Mouse (Mus musculus) thymus, adult 2 months (tissue): ENCODE measurements around the gene 2610318N02Rik. TPM values are rescaled to one million over a fixed set of nuclear protein-coding genes. Genes with fewer than 3 reads are reported as not detected.
A peak's percentile ranks its signal among the peaks of the same experiment; 100 is the strongest.
"Not testable (repeated sequence)": the region's sequence is repeated elsewhere in the genome, so short reads cannot be mapped to it uniquely, and the experiment has no call there.

Experiments
- DNase-seq: peaks from one replicate; pipeline ENCODE4 v3.0.0; 2021
- H3K27ac ChIP-seq: fragments of 200-500 bp; 2 replicates; pipeline ENCODE4 v1.5.1; 2012; ENCODE audit warnings: low read length, control low read depth; ENCODE audit not compliant: control insufficient read depth, insufficient read depth
- H3K27me3 ChIP-seq: fragments of 200-500 bp; 2 replicates; pipeline ENCODE4 v1.6.1; 2012; ENCODE audit warnings: mild to moderate bottlenecking, low read length, moderate library complexity, mixed read lengths; ENCODE audit not compliant: control insufficient read depth, insufficient read depth
- H3K36me3 ChIP-seq: fragments of 200-500 bp; 2 replicates; pipeline ENCODE4 v1.6.1; 2012; ENCODE audit warnings: mild to moderate bottlenecking, low read length, moderate library complexity; ENCODE audit not compliant: control insufficient read depth, insufficient read depth
- H3K4me1 ChIP-seq: fragments of 200-500 bp; replicated peaks from 2 replicates; pipeline ENCODE4 v1.6.1; 2012; ENCODE audit warnings: low read length; ENCODE audit not compliant: control insufficient read depth, insufficient read depth
- H3K4me3 ChIP-seq: fragments of 200-500 bp; 2 replicates; pipeline ENCODE4 v1.5.1; 2012; ENCODE audit warnings: mild to moderate bottlenecking, low read length, control low read depth, moderate library complexity; ENCODE audit not compliant: control insufficient read depth, insufficient read depth
- CTCF ChIP-seq: fragments of 200-500 bp; IDR thresholded peaks from 2 replicates; pipeline ENCODE4 v1.5.1; 2012; ENCODE audit warnings: mild to moderate bottlenecking, control low read depth, low read length, moderate library complexity, borderline replicate concordance; ENCODE audit not compliant: control insufficient read depth, poor library complexity, insufficient read depth; ENCODE audit errors: extremely low read depth
- POLR2A ChIP-seq: fragments of 200-500 bp; IDR thresholded peaks from 2 replicates; pipeline ENCODE4 v1.6.1; 2012; ENCODE audit warnings: mild to moderate bottlenecking, low read length, control low read depth, moderate library complexity; ENCODE audit not compliant: control insufficient read depth, poor library complexity, insufficient read depth; ENCODE audit errors: extremely low read depth
- WGBS: fragments of 180-500 bp; shearing (Covaris S2); methylation state at CpG from one replicate; pipeline ENCODE4 v1.1.7; 2018; 5-methylcytosine and 5-hydroxymethylcytosine counted together
- polyA plus RNA-seq: library from polyadenylated mRNA; depleted of rRNA; stranded (reverse); fragments of >200 nt; gene quantifications from 2 replicates; pipeline ENCODE4 v1.2.3, GENCODE M21; 2012; rRNA removed

The 2610318N02Rik gene
- 105 and 118 TPM in 2 replicates for polyA plus RNA-seq

DNA sequence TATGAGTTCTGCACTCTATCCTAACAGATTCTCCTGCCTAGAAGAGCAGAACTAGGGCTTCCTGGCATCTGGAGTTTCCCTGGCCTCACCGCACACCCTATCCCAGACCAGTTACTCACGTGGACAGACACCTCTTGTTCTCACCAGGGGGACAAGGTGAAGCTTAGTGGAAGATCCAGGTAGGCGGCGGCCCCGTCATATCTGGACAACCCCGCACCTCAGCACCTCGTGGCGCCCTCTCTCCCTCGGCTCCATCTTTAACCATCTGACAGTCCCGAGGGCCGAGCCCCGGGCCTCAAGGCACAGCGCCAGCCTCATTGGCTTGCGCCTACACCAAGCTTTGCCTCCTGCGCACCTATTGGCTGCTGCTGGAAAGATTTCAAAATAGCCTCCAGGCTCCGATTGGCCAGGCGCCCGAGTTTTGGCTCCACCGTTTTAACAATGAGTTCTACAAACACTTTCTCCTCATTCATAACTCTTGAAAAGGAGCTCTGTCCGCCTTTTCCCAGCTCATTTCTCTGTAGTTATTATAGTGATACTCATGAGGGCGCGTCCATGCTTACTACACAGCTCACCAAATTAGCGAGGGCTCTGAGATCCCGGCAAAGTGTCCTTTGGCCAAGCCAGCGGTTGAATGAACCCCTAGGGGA, at the start of gene 2610318N02Rik:
Gene 2610318N02Rik, minus strand, starts transcription at position 297 of the 650 bp plus-strand sequence.
- Histone ChIP-seq H3K36me3 (no peaks in the 10 kb centered on the region; the same call in 1 of the 2 replicates), H3K27me3 (no peaks in the 10 kb centered on the region), H3K4me1 (peaks cover 18% of the 10 kb centered on the region), H3K4me3 (peak within 1 kb of the TSS; percentile 59), H3K27ac (no peak within 1 kb of the TSS)
- WGBS: under 1% methylated on average over 25 of the region's 25 CpGs
- peak; percentile 83 for DNase-seq
- no peak for TF ChIP-seq CTCF
- TF ChIP-seq POLR2A: peak; percentile 61

DNA sequence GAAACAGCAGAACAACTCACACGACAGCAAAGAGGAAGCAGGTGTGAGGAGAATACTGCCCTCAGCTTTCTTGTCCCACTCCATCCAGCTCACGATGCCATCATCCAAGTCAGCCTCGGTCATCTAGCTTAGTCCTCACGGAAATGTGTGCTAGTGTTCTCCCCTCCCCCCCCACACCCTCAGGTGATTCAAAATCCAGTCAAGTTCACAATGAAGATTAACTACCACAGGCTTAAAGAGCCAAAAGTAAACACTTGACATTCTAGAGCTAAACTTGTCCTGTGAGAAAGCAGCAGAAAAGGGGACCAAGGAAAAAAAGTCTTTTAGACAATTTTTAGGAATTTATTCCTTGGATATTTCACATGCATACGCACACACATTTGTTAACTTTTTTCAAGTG, 43.1 kb upstream of the 2610318N02Rik start:
- 94% methylated on average over 5 of the region's 5 CpGs for WGBS
- no peak for TF ChIP-seq CTCF
- no peak for TF ChIP-seq POLR2A
- H3K4me1 ChIP-seq: no peaks in the 10 kb centered on the region
- H3K4me3 ChIP-seq: no peak overlapping the region
- no peaks in the 10 kb centered on the region for H3K27me3 ChIP-seq
- no peak for DNase-seq
- no peak overlapping the region for H3K27ac ChIP-seq
- peaks cover 36% of the 10 kb centered on the region for H3K36me3 ChIP-seq

DNA sequence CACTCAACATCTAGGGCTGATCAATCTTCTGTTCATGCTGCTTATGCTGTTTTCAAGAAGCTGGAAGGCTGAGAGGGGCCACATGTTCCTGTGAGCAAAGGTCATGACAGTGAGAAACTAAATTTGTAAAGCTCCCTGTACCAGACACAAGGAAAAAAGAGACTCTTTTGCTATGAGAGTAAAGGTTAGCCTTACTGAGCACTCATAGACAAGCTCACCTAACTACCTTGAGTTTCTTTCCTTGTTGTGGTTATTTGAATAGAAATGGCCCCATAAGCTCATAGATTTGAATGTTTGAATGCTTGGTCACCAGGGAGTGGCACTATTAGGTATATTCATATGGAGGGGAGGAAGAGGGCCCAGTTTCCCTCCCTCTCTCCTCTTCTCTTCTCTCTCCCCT, 42.2 kb upstream of the 2610318N02Rik start:
- Histone ChIP-seq H3K4me3 (no peak overlapping the region), H3K36me3 (peaks cover 27% of the 10 kb centered on the region), H3K4me1 (no peaks in the 10 kb centered on the region), H3K27ac (no peak overlapping the region), H3K27me3 (no peaks in the 10 kb centered on the region)
- TF ChIP-seq CTCF (no peak), POLR2A (no peak)
- DNase-seq: no peak

DNA sequence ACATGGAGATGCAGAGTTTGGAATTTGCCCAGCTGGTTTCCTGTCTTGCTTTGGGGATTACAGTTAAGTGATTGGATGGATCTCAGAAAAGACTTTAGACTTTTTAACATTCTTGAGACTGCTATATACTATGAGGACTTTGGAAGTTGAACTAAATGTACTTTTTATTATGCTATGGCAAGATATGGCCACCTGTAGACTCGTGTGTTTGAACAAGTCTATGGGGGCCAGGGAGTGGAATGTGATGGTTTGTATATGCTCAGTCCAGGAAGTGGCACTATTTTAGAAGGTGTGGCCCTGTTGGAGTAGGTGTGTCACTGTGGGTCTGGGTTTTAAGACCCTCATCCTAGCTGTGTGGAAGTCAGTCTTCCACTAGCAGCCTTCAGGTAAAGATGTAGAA, 40.5 kb upstream of the 2610318N02Rik start:
- H3K4me1 ChIP-seq, H3K27ac ChIP-seq: not testable (repeated sequence)

DNA sequence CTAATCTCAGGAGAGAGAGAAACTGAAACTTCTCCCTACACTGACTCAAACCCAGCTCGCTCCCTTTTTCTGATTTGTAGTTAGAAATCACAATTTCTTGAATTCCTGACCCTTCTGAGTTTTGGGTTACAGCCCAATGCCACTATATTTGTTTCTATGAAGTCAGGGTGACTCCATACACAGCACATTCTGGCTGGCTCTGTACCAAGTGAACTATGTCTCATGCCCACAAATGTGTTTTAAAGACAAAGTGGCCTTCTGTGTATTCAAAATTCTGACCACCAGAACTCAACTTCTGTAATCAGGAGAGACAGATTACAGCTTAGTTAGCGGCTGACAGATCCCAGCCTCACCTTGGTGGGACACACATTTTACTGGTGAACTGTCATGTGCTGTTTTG, 29.4 kb upstream of the 2610318N02Rik start:
- H3K36me3 ChIP-seq: peaks cover 53% of the 10 kb centered on the region
- H3K27me3 ChIP-seq: no peaks in the 10 kb centered on the region
- H3K4me1 ChIP-seq: no peaks in the 10 kb centered on the region
- WGBS: 98% methylated on average over 2 of the region's 2 CpGs
- H3K27ac ChIP-seq: no peak overlapping the region
- TF ChIP-seq CTCF (no peak), POLR2A (no peak)
- no peak for DNase-seq
- no peak overlapping the region for H3K4me3 ChIP-seq

More for the DNA sequence above, 40.5 kb upstream of the 2610318N02Rik start:
- not testable (repeated sequence) for DNase-seq, H3K4me3 ChIP-seq, H3K27me3 ChIP-seq
- peaks cover 17% of the 10 kb centered on the region for H3K36me3 ChIP-seq
- WGBS: 93% methylated on average over 1 of the region's 1 CpGs

DNA sequence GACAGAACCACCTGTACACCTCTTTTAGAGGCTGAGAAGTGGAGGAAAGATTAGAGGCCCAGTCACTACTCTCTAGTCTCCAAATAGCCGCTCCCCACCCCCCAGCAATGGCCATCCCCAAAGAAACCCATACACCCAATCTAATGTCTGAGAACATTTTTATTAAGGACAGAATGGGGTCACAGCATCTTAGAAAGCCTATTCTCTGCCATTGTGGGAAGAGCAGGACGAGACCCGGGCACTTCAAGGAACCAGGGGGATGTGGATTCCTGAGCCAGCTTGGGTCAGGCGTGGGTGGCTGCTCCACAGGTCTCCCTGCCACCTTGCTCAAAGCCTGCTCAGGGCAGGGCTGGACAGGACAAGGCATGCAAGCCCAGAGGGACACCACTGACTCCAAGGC, 26.9 kb upstream of the 2610318N02Rik start:
- Histone ChIP-seq H3K4me3 (no peak overlapping the region), H3K27ac (no peak overlapping the region), H3K27me3 (no peaks in the 10 kb centered on the region), H3K36me3 (peaks cover 31% of the 10 kb centered on the region), H3K4me1 (peaks cover 12% of the 10 kb centered on the region)
- TF ChIP-seq CTCF: no peak
- no peak for TF ChIP-seq POLR2A
- WGBS: 95% methylated on average over 4 of the region's 4 CpGs
- no peak for DNase-seq
